Mouse (Mus musculus) erythroblast, embryonic 14.5 days (primary cell): Measurements from ENCODE around the gene Ralgapb.

Source experiments
- GATA1 ChIP-seq: IDR thresholded peaks from 2 replicates; pipeline ENCODE4 v1.6.1; 2012; ENCODE audit warnings: low read length, inconsistent platforms, mixed read lengths
- TAL1 ChIP-seq: IDR thresholded peaks from 3 replicates; pipeline ENCODE4 v1.6.1; 2012; ENCODE audit warnings: low read length, inconsistent platforms, mixed read lengths

- TF ChIP-seq TAL1, result no peak
- TF ChIP-seq GATA1, result no peak
These were observed 94.0 kb downstream of the Ralgapb start for GRCm38 (mm10) chr2:158503671-158504070.
